Mouse (Mus musculus) induced T-regulatory cell, adult 2 months (primary cell): Measurements from ENCODE around the gene Ppil3.
A peak's percentile ranks its signal among the peaks of the same experiment; 100 is the strongest.

ENCODE experiments used
- DNase-seq: peaks from one replicate; pipeline ENCODE4 v3.0.0-alpha.2; 2012; ENCODE audit warnings: low read depth

The Ppil3 gene

GRCm38 (mm10) chr1:58445143-58445722, at the start of gene Ppil3, which contains the start of gene Nif3l1:
Gene Ppil3, minus strand, starts transcription at chr1:58445486.
Gene Nif3l1, plus strand, starts transcription at chr1:58445151.
- peak; percentile 91 for DNase-seq

- no peak for DNase-seq
Measured at GRCm38 (mm10) chr1:58482647-58483046, 37.4 kb upstream of the Ppil3 start.

GRCm38 (mm10) chr1:58475662-58476061, 30.4 kb upstream of the Ppil3 start:
- no peak for DNase-seq

GRCm38 (mm10) chr1:58465561-58465960, 20.3 kb upstream of the Ppil3 start:
- no peak for DNase-seq

DNA sequence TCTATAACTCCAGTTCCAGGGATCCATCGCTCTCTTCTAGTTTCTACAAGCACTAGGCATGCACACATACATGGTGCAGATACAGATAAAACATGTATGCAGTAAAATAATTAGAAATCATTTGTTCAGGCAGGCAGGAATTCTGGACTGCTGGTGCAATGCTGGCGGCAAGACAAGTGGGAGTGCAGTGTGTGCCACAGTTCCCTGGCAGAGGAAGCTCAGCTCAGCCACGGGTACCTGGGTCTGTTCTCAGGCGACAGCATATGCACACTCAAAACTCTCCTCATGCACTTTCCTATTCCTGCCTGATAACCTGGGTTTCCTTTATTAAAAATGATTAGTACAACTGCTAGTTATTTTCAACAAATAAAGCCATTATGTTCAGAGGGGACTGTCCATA, 19.8 kb upstream of the Ppil3 start:
- no peak for DNase-seq

DNA sequence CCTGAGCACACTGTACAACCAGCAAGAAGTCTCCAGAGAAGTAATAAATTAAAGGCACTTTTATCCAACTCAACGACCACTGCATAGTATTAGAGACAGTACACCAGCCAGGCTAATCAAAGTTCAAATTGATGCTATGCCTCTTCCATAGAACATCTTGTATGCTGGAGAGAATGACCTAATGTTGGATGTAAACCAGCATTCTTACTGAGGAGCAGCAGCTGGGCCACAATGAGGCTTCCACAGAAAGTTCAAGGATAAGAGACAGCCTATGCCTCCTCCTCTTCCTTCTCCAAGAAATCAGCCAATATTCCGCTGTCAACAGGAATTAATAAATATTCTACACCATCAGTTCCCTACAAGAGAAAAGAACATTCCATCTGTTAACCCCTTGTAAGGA, 18.6 kb upstream of the Ppil3 start:
- DNase-seq, result no peak

GRCm38 (mm10) chr1:58460566-58460965, 15.3 kb upstream of the Ppil3 start:
- DNase-seq, result no peak

GRCm38 (mm10) chr1:58458867-58459266, 13.6 kb upstream of the Ppil3 start:
- no peak for DNase-seq

- no peak for DNase-seq
Measured at GRCm38 (mm10) chr1:58458175-58458574, 12.9 kb upstream of the Ppil3 start.

GRCm38 (mm10) chr1:58454316-58454715, 9.0 kb upstream of the Ppil3 start:
- peak; percentile 54 for DNase-seq

DNA sequence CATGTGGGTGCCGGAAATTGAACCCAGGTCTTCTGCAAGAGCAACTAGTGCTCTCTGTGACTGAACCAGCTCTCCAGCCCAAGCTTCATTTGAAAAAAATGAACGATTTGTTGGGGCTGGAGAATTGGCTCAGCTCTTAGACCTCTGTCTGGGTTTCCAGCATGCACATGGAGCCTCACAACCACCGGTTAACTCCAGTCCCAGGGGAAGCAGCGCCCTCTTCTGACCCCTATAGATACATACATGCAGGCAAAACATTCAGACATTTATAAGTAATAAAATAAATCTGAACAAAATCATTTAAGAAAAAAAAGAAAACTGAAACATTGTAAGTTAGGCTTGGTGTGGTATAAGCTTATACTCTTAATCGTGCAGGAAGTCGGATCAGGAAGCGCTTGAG, 3.1 kb upstream of the Ppil3 start:
- DNase-seq, result peak; percentile 26

GRCm38 (mm10) chr1:58447766-58448165, 2.5 kb upstream of the Ppil3 start:
- no peak for DNase-seq

GRCm38 (mm10) chr1:58445861-58446260, 575 bp upstream of the Ppil3 start:
- DNase-seq, result peak; percentile 69

DNA sequence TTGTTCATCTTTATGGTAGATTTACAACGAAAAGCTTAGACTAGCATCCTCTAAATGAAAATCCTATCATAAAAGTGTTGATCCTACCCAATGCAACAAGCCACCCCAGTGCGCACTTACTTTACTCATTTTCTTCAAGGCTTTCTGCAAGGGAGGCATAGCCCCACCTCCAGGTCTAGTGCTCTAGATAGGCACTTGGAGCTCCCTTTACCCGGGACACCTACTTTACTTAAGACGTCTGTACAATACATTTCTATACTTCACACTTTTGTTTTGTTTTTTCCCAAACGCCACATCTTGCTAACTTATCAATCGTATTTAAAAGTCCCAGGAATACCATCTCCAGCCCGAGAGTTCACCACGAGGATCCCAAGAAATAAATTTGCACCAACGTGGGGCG, 595 bp downstream of the Ppil3 start:
- DNase-seq, result no peak

- peak; percentile 37 for DNase-seq
Measured at GRCm38 (mm10) chr1:58424551-58424950, 20.7 kb downstream of the Ppil3 start.

DNA sequence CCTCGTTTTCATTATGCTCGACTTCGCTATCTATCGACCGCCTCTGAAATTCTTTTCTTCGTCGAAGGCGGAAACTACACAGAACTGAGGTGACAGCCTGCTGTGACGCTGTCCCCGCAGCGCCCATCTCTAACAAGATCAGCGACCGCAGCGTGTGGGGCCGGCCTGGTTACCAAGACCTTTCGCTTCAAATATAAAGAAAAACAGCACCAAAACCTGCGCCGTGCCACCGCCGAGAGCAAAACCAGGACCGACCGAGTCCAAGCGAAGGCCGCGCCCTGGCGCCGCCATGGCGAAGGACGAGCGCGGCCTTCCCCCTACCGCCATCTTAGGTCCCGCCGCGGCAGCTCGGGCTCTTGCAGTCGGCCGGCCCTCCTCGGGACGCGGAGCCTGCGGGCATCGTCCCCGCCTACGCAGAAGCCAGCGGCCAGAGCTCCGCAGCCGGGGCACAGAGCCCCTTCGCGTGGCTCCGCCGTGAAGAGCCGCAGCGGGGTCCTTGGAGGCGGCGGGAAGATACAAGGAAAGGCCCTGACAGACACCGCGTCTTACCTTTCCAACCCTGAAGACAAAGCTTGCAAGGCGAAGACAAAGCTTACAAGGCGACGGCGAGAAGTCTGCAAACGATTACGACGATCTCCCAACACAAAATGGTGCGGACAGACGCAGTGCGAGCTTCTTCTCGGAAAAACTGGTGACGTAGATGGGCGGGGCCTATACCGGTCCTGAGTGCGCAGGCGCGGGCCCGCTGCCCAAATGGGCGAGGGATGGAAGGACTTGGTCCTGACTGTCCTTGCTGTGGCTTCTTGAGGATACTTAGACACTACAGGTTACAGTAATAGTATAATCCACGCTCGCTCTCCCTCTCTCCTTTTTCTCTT, 21.7 kb downstream of the Ppil3 start, which contains the start of gene Clk1:
TSS of gene Clk1 (minus strand) at position 696 of the 878 bp plus-strand sequence.
- DNase-seq, result peak; percentile 96

- DNase-seq, result peak; percentile 95
Measured at GRCm38 (mm10) chr1:58422879-58423278, 22.4 kb downstream of the Ppil3 start.

GRCm38 (mm10) chr1:58420961-58421360, 24.3 kb downstream of the Ppil3 start:
- peak; percentile 56 for DNase-seq

DNA sequence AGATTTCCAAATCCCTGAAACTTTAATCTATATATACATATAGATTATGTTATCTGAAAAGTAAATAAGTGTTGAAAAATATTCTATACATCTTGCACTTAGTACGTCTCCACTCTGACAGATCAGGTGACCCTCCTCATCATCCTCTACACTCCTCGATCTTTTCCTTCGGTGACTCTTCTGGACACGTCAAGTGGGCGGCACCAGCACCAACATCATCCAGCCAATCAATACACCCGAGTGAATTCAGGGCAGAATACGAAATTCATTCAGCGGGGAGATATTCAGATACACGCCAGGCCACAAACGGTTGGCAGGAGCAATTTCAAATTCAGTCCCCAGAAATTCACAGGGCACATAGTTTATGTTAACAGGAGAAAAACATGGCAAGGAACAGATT, 25.3 kb downstream of the Ppil3 start:
- DNase-seq, result peak; percentile 46

DNA sequence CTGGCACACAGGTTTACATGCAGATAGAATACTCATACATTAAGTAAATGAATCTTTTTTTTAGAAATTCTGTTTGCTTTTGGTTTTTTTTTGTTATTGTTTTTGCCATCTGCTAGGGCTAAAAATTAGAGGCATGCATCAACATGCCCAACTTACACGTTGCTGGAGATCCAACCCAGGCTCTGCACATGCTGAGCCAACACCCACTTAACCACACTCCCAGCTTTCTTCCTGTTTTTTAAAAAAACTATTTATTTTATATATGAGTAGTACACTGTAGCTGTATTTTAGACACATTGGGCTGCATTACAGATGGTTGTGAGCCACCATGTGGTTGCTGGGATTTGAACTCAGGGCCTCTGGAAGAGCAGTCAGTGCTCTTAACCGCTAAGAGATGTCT, 29.2 kb downstream of the Ppil3 start:
- DNase-seq, result no peak

DNA sequence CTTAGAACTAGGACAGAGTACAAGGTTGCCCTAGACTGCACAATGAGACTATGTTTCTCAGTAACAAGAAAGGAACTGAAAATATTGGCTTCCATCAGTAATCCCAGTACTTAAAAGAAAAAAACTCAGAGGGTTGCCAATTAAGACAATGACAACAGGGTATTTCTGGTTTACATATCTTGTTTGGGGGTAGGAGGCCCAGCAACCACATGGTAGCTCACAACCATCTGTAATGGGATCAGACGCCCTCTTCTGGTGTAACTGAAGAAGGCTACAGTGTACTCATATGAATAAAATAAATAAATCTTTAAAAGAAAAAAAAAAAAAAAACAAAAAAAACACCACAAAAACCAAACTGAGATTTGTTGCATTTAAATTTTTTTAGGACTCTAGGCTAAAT, 29.8 kb downstream of the Ppil3 start:
- peak; percentile 69 for DNase-seq

- DNase-seq, result peak; percentile 37
Measured at GRCm38 (mm10) chr1:58410776-58411175, 34.5 kb downstream of the Ppil3 start.

GRCm38 (mm10) chr1:58410198-58410588, 35.1 kb downstream of the Ppil3 start:
- DNase-seq, result peak; percentile 46
